Mouse (Mus musculus) G1E (cell line): ENCODE measurements at regions not wholly inside any gene's neighbourhood (a gene's known extent, or its start where the extent isn't known, plus 50 kb on each side); places are given as distances from the start of the nearest gene placed in this dataset.

Source experiments
- ATAC-seq: 2 replicates; pipeline ENCODE4 v1.8.0; 2016; ENCODE audit warnings: mild to moderate bottlenecking; ENCODE audit not compliant: insufficient number of reproducible peaks, poor library complexity, low FRiP score, severe bottlenecking; ENCODE audit errors: extremely low read depth
- DNase-seq: peaks from one replicate; pipeline ENCODE4 v3.0.0; 2012; ENCODE audit warnings: low spot score
- H3K27me3 ChIP-seq: 2 replicates; pipeline ENCODE4 v1.6.1; 2012; ENCODE audit warnings: mild to moderate bottlenecking, low read length, inconsistent platforms; ENCODE audit not compliant: insufficient read depth
- H3K36me3 ChIP-seq: replicated peaks from 2 replicates; pipeline ENCODE3; 2012; ENCODE audit warnings: mild to moderate bottlenecking, inconsistent platforms
- H3K4me1 ChIP-seq: 2 replicates; pipeline ENCODE4 v1.6.1; 2012; ENCODE audit warnings: low read depth, low read length, inconsistent platforms, mixed read lengths; ENCODE audit not compliant: insufficient read depth
- H3K4me3 ChIP-seq: 2 replicates; pipeline ENCODE4 v1.5.1; 2012; ENCODE audit warnings: low read depth, mild to moderate bottlenecking, inconsistent platforms, low read length, moderate library complexity, mixed read lengths
- H3K9me3 ChIP-seq: replicated peaks from 2 replicates; pipeline ENCODE4 v1.6.1; 2012; ENCODE audit warnings: inconsistent platforms
- CTCF ChIP-seq: IDR thresholded peaks from 2 replicates; pipeline ENCODE4 v1.5.1; 2012; ENCODE audit warnings: low read depth, low read length, inconsistent platforms, mixed read lengths
- GATA1 ChIP-seq: IDR thresholded peaks from 2 replicates; pipeline ENCODE4 v1.6.1; 2012; ENCODE audit warnings: borderline replicate concordance, low read length, inconsistent platforms, mixed read lengths
- GATA2 ChIP-seq: IDR thresholded peaks from 2 replicates; pipeline ENCODE4 v1.6.1; 2012; ENCODE audit warnings: low read depth, low read length, inconsistent platforms, borderline replicate concordance
- POLR2AphosphoS5 ChIP-seq: IDR thresholded peaks from 2 replicates; pipeline ENCODE4 v1.6.1; 2012; ENCODE audit warnings: low read depth, low read length, inconsistent platforms; ENCODE audit not compliant: insufficient replicate concordance
- TAL1 ChIP-seq: conservative IDR thresholded peaks from 2 replicates; pipeline ENCODE4 v1.6.1; 2012; ENCODE audit warnings: low read depth, low read length, inconsistent platforms, mixed read lengths

DNA sequence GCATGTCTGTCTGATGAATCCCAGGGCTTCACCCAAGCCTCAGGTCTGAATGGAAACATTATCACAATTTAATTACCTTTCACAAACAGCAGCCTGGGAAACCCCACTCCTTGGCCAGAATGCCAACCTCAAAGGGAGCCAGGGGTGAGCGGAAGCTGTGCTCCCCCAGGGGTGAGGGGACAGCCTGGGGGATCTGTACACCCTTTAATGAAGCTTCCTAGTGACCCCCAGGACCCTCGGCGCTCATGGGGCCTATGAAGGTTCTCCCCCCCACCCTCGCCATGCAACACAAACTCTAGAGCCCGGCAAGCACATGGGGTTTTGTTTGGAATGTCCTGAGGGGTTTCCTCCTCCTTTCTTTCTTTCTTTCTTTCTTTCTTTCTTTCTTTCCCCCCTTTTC, 167.1 kb downstream of the Inhbb start:
- TF ChIP-seq TAL1 (no peak), GATA2 (no peak), CTCF (no peak), GATA1 (no peak), POLR2AphosphoS5 (no peak)
- Histone ChIP-seq H3K27me3 (no peaks in the 10 kb centered on the region), H3K9me3 (peaks cover 72% of the 10 kb centered on the region), H3K4me1 (no peaks in the 10 kb centered on the region), H3K36me3 (no peaks in the 10 kb centered on the region), H3K4me3 (no peak overlapping the region)
- ATAC-seq (no peak), DNase-seq (no peak)

DNA sequence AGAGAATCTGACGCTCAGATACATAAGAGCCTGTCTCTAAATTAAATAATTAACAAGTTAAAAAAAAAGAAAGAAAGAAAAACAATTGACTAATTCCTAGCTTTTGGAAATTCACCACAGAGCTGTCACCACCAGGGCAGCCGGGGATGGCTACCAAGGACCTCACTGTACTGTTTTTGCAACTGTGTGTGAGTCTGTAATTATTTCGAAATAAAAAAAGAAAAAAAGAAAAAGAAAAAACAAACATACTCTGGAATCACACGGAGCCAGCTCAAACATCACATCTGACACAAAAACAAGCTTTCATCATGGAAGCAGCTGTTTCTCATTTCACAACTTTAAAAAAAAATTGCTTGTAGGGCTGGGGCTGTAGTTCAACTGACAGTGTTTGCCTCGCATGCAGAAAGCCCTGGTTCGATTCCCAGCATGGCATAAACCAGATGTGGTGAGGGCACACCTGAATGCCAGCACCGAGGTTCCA, 168.6 kb downstream of the Inhbb start:
- ATAC-seq (no peak), DNase-seq (no peak)
- no peak overlapping the region for H3K4me3 ChIP-seq
- peaks cover 69% of the 10 kb centered on the region for H3K9me3 ChIP-seq
- no peaks in the 10 kb centered on the region for H3K27me3 ChIP-seq
- H3K4me1 ChIP-seq: no peaks in the 10 kb centered on the region
- no peaks in the 10 kb centered on the region for H3K36me3 ChIP-seq
- no peak for TF ChIP-seq TAL1
- TF ChIP-seq GATA2: no peak
- TF ChIP-seq POLR2AphosphoS5: no peak
- TF ChIP-seq GATA1: no peak
- TF ChIP-seq CTCF: no peak

DNA sequence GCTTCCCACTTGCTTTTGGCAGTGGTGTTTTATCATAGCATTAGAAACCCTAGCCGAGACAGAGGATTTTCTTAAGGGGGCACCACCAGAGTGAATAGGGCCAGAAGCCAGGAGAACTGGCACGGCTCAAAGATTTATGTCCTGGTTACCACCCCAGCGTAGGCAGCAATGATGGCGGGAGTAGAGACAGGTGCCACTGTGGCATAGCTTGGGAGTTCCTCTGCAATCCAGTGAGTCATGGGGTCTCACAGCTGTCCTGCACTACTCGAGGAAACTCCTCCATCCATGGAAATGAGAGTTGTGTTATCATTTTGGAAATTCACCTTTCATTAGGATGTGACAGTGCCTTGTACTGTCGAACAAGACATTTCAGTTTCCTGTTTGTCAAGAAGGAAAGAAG, 169.6 kb downstream of the Inhbb start:
- Histone ChIP-seq H3K4me3 (no peak overlapping the region), H3K9me3 (peaks cover 69% of the 10 kb centered on the region), H3K27me3 (no peaks in the 10 kb centered on the region), H3K36me3 (no peaks in the 10 kb centered on the region), H3K4me1 (no peaks in the 10 kb centered on the region)
- DNase-seq (no peak), ATAC-seq (no peak)
- TF ChIP-seq GATA1 (no peak), GATA2 (no peak), TAL1 (no peak), POLR2AphosphoS5 (no peak)

DNA sequence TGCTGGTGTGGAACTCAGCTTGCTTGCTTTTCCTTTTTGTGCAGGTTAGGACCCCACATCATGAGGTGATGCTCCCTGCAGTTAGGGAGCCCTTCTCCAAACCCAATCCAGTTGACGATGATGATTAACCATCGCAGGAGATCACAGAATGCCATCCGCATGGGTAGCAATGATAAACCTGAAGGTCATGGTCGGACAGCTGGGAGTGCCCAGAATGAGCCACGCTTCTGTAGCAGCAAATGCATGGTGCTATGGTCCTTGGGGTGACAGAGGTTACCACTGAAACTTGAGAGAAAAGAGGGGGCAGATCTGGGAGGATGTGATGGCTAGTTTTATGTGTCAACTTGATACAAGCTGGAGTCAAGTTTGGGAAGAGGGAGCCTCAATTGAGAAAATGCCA, 170.3 kb downstream of the Inhbb start:
- Histone ChIP-seq H3K27me3 (no peaks in the 10 kb centered on the region), H3K4me3 (no peak overlapping the region), H3K9me3 (peaks cover 69% of the 10 kb centered on the region), H3K4me1 (no peaks in the 10 kb centered on the region), H3K36me3 (no peaks in the 10 kb centered on the region)
- ATAC-seq (no peak), DNase-seq (no peak)
- TF ChIP-seq CTCF (no peak), GATA1 (no peak), TAL1 (no peak), GATA2 (no peak)

DNA sequence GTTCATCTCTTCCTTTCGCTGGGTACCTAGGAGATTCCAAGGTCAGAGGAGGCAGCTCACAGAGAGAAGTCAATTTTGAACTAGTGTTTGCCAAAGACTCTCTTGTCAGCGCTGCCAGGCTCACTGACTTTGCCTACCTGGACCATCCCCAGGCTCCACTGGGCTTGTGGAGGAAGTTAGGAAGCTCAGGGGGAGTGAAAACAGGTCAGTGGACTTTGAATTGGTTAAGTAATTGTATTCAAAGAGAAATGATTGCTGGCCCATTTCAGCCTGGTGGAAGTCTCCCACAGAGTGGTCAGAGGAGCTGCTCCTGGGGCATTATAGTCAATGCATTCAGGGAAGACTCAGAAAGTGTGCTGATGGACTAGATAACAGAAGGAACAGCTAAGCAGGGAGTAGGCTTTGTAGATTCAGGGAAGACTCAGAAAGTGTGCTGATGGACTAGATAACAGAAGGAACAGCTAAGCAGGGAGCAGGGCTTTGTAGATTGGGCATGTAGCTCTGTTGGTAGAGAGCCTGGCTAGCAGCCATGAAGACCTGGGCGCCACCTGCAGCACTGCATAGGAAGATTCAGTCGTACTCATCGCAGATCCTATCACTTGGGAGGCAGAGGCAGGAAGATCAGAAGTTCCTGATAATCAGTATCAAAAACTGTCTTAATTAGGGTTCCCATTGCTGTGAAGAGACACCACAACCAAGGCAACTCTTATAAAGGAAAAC, 173.1 kb downstream of the Inhbb start:
- DNase-seq (no peak), ATAC-seq (no peak)
- H3K9me3 ChIP-seq: peaks cover 58% of the 10 kb centered on the region
- no peak for TF ChIP-seq GATA1
- no peak overlapping the region for H3K4me3 ChIP-seq
- H3K36me3 ChIP-seq: no peaks in the 10 kb centered on the region
- H3K4me1 ChIP-seq: no peaks in the 10 kb centered on the region
- no peaks in the 10 kb centered on the region for H3K27me3 ChIP-seq

DNA sequence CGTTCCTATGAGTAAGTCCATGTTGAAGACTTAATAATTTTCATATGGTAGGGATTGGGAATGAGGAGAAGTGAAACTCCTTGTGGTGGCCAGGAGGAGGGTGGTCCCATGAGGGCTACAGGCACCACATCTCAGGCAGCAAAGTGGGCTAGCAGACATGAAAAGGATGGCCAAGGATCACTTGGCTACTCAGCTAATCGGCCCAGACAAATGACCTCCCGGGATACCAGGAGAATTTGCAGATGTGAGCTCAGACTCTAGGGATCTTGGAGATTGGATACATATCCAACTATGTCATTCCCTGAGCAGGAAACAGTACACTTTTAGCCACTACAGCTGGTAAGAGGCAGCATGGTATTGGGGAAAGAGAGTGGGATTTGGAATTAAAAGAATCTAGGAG, 174.9 kb downstream of the Inhbb start:
- no peak for TF ChIP-seq POLR2AphosphoS5
- TF ChIP-seq CTCF: no peak
- no peak for TF ChIP-seq GATA1
- TF ChIP-seq GATA2: no peak
- no peak for TF ChIP-seq TAL1
- Histone ChIP-seq H3K4me3 (no peak overlapping the region), H3K4me1 (no peaks in the 10 kb centered on the region), H3K27me3 (no peaks in the 10 kb centered on the region), H3K36me3 (no peaks in the 10 kb centered on the region), H3K9me3 (peaks cover 54% of the 10 kb centered on the region)
- no peak for DNase-seq
- ATAC-seq: no peak
